Mouse (Mus musculus) mature B cell (primary cell): ENCODE results near the gene Frmd5.

ENCODE experiments used
- in situ Hi-C: fragments of 300-500 bp; cut with MboI; formaldehyde crosslinking; loops from 2 replicates; pipeline ENCODE4 v1.14.3; 2019

Gene Frmd5

GRCm38 (mm10) chr2:121683606-121684005 lies 123.3 kb downstream of the Frmd5 start:
- in situ Hi-C loops: no loop called here

GRCm38 (mm10) chr2:121682361-121682760 lies 124.5 kb downstream of the Frmd5 start:
- in situ Hi-C loops: no loop called here

- in situ Hi-C loops: no loop called here
These were observed 127.2 kb downstream of the Frmd5 start for GRCm38 (mm10) chr2:121679711-121680110.

GRCm38 (mm10) chr2:121677649-121677986 lies 129.3 kb downstream of the Frmd5 start:
- in situ Hi-C loops: no loop called here

GRCm38 (mm10) chr2:121676951-121677648 lies 129.8 kb downstream of the Frmd5 start:
- in situ Hi-C loops: no loop called here

- in situ Hi-C loops: no loop called here
These were observed 131.0 kb downstream of the Frmd5 start for GRCm38 (mm10) chr2:121675895-121676294.

- in situ Hi-C loops: no loop called here
These were observed 131.8 kb downstream of the Frmd5 start for GRCm38 (mm10) chr2:121675136-121675535.

- in situ Hi-C loops: no loop called here
These were observed 132.7 kb downstream of the Frmd5 start for GRCm38 (mm10) chr2:121674211-121674610.

- in situ Hi-C loops: no loop called here
These were observed 137.0 kb downstream of the Frmd5 start for GRCm38 (mm10) chr2:121669846-121670245.

GRCm38 (mm10) chr2:121668256-121668655 lies 138.6 kb downstream of the Frmd5 start:
- in situ Hi-C loops: no loop called here

- in situ Hi-C loops: no loop called here
These were observed 145.8 kb downstream of the Frmd5 start for GRCm38 (mm10) chr2:121661160-121661502.

GRCm38 (mm10) chr2:121660461-121661159 lies 146.3 kb downstream of the Frmd5 start:
- in situ Hi-C loops: no loop called here

- in situ Hi-C loops: no loop called here
These were observed 147.5 kb downstream of the Frmd5 start for GRCm38 (mm10) chr2:121659350-121659749.

GRCm38 (mm10) chr2:121658123-121658767 lies 148.6 kb downstream of the Frmd5 start:
- in situ Hi-C loops: no loop called here

- in situ Hi-C loops: no loop called here
These were observed 150.9 kb downstream of the Frmd5 start for GRCm38 (mm10) chr2:121655966-121656365.

GRCm38 (mm10) chr2:121655106-121655505 lies 151.8 kb downstream of the Frmd5 start:
- in situ Hi-C loops: no loop called here

- in situ Hi-C loops: no loop called here
These were observed 160.4 kb downstream of the Frmd5 start for GRCm38 (mm10) chr2:121646528-121646927.

GRCm38 (mm10) chr2:121642934-121643333 lies 164.0 kb downstream of the Frmd5 start:
- in situ Hi-C loops: no loop called here

GRCm38 (mm10) chr2:121632091-121632490 lies 174.8 kb downstream of the Frmd5 start:
- in situ Hi-C loops: no loop called here

- in situ Hi-C loops: no loop called here
These were observed 176.6 kb downstream of the Frmd5 start for GRCm38 (mm10) chr2:121630286-121630685.

GRCm38 (mm10) chr2:121628290-121628689 lies 178.6 kb downstream of the Frmd5 start:
- in situ Hi-C loops: no loop called here

GRCm38 (mm10) chr2:121625901-121626300 lies 181.0 kb downstream of the Frmd5 start:
- in situ Hi-C loops: no loop called here
